Comparison of ENCODE assay signal across 8 mouse cellular contexts in genomic region chr15:81937098-81937972, GRCm38 (mm10). TPM values are rescaled to one million over a fixed set of nuclear protein-coding genes. Genes with fewer than 3 reads are reported as not detected.
A peak's percentile ranks its signal among the peaks of the same experiment; 100 is the strongest.
DNase-seq lines count a peak whose midpoint lies in the region; ATAC-seq and TF ChIP-seq lines count a peak whose summit lies in the region.

No protein-coding gene starts in this region.

- intact Hi-C loops in heart, postnatal 10 days (cut with DNase I): no loop called here

- no peaks in the 10 kb centered on the region for H3K9me3 ChIP-seq in E14TG2a.4 (ENCODE audit: low read length)
- H3K9me3 ChIP-seq in embryonic facial prominence, embryonic 15.5 days (replicated peaks): no peaks in the 10 kb centered on the region
- H3K9me3 ChIP-seq in midbrain, embryonic 12.5 days: no peaks in the 10 kb centered on the region

- H3K4me1 ChIP-seq in E14TG2a.4 (replicated peaks; ENCODE audit: low read depth, low read length): peaks cover 49% of the 10 kb centered on the region
- H3K4me1 ChIP-seq in embryonic facial prominence, embryonic 15.5 days: peaks cover 30% of the 10 kb centered on the region
- H3K4me1 ChIP-seq in midbrain, embryonic 12.5 days: peaks cover 29% of the 10 kb centered on the region

- DNase-seq in adrenal gland, adult 8-10 months: peak; percentile 54
- DNase-seq in heart, postnatal 10 days: peak; percentile 62 to 70
- peak; percentile 77 to 81 for DNase-seq in left cerebral cortex, adult 18-20 months (ENCODE audit: low spot score in 2 of 2)
- DNase-seq in spleen, postnatal 36 days (ENCODE audit: low spot score in 2 of 2): no peak
- no peak for DNase-seq in natural killer cell, adult 2 months (ENCODE audit: low spot score in 2 of 2)

- no peak for ATAC-seq in embryonic facial prominence, embryonic 15.5 days (ENCODE audit: insufficient number of reproducible peaks, low FRiP score, low TSS enrichment, low read depth)
- 0 out of 2 replicates have a peak, but pooled peaks have one; percentile 10 for ATAC-seq in midbrain, embryonic 12.5 days (ENCODE audit: low FRiP score, low read depth)

- peak overlapping the region; percentile 65 for H3K4me3 ChIP-seq in E14TG2a.4 (replicated peaks; ENCODE audit: low read length)
- H3K4me3 ChIP-seq in embryonic facial prominence, embryonic 15.5 days (replicated peaks): peak overlapping the region; percentile 51
- H3K4me3 ChIP-seq in midbrain, embryonic 12.5 days: peak overlapping the region; percentile 50

- TF ChIP-seq CTCF in E14TG2a.4 (conservative IDR thresholded peaks at IDR 0.05; ENCODE audit: low read length): no peak

- H3K9ac ChIP-seq in embryonic facial prominence, embryonic 15.5 days: peak overlapping the region; percentile 39
- H3K9ac ChIP-seq in midbrain, embryonic 12.5 days (replicated peaks): peak overlapping the region; percentile 61

- H3K4me2 ChIP-seq in embryonic facial prominence, embryonic 15.5 days (replicated peaks): peak overlapping the region; percentile 83
- H3K4me2 ChIP-seq in midbrain, embryonic 12.5 days (replicated peaks): peak overlapping the region; percentile 61

- H3K27me3 ChIP-seq in E14TG2a.4 (ENCODE audit: insufficient read depth, low read length): peaks cover 27% of the 10 kb centered on the region
- no peaks in the 10 kb centered on the region for H3K27me3 ChIP-seq in embryonic facial prominence, embryonic 15.5 days
- peaks cover 19% of the 10 kb centered on the region for H3K27me3 ChIP-seq in midbrain, embryonic 12.5 days

- WGBS in embryonic facial prominence, embryonic 15.5 days: 9% methylated on average over 19 of the region's 19 CpGs
- whole genome bisulfite sequencing in midbrain, embryonic 12.5 days: 14% methylated on average over 19 of the region's 19 CpGs

- no peaks in the 10 kb centered on the region for H3K36me3 ChIP-seq in E14TG2a.4 (ENCODE audit: insufficient read depth, low read length)
- no peaks in the 10 kb centered on the region for H3K36me3 ChIP-seq in embryonic facial prominence, embryonic 15.5 days
- H3K36me3 ChIP-seq in midbrain, embryonic 12.5 days: no peaks in the 10 kb centered on the region

- peak overlapping the region; percentile 74 for H3K27ac ChIP-seq in embryonic facial prominence, embryonic 15.5 days (replicated peaks)
- H3K27ac ChIP-seq in midbrain, embryonic 12.5 days (replicated peaks): peak overlapping the region; percentile 75

RNA-seq across cellular contexts. Expression of gene Csdc2, which starts 0.8 kb away (rescaled TPM):
- total RNA-seq in adrenal gland, adult 8-10 months (2022): 10 to 100 TPM in 2 of 4 experiments, 1 to 10 TPM in 2; 8.6 to 33.7 (median 19.6) TPM
- polyA plus RNA-seq in embryonic facial prominence, embryonic 15.5 days (2015; fragmentation: Nextera tagmentation; extraction: Ambion mirVana): 17.5 and 19.3 TPM in 2 replicates
- 10 to 100 TPM in 1 of 2 experiments, 1 to 10 TPM in 1; 7.8 to 19.8 TPM for total RNA-seq in heart, postnatal 10 days (2021)
- total RNA-seq in left cerebral cortex, adult 18-20 months (2021): 10 to 100 TPM; 80.7 to 90.7 TPM
- polyA plus RNA-seq in midbrain, embryonic 12.5 days (2016; fragmentation: Nextera tagmentation; extraction: Ambion mirVana): 38.0 and 40.2 TPM in 2 replicates

RNA-seq across cellular contexts. Expression of gene Polr3h, which starts 11.3 kb away (rescaled TPM):
- total RNA-seq in adrenal gland, adult 8-10 months (2022): 10 to 100 TPM; 27.5 to 39.2 (median 31.5) TPM
- 64.2 and 65.3 TPM in 2 replicates for polyA plus RNA-seq in embryonic facial prominence, embryonic 15.5 days (2015; fragmentation: Nextera tagmentation; extraction: Ambion mirVana)
- 10 to 100 TPM in 1 of 2 experiments, 1 to 10 TPM in 1; 9.7 to 10.0 TPM for total RNA-seq in heart, postnatal 10 days (2021)
- total RNA-seq in left cerebral cortex, adult 18-20 months (2021): 10 to 100 TPM; 50.9 to 52.1 TPM
- 60.8 and 71.6 TPM in 2 replicates for polyA plus RNA-seq in midbrain, embryonic 12.5 days (2016; fragmentation: Nextera tagmentation; extraction: Ambion mirVana)

RNA-seq across cellular contexts. Expression of gene Pmm1, which starts 23.4 kb away (rescaled TPM):
- 100 to 1,000 TPM in 2 of 4 experiments, 10 to 100 TPM in 2; 71.1 to 132 (median 86.3) TPM for total RNA-seq in adrenal gland, adult 8-10 months (2022)
- 35.9 and 39.6 TPM in 2 replicates for polyA plus RNA-seq in embryonic facial prominence, embryonic 15.5 days (2015; fragmentation: Nextera tagmentation; extraction: Ambion mirVana)
- total RNA-seq in heart, postnatal 10 days (2021): 10 to 100 TPM; 22.0 to 31.4 TPM
- total RNA-seq in left cerebral cortex, adult 18-20 months (2021): 100 to 1,000 TPM; 201 TPM
- 26.6 and 30.4 TPM in 2 replicates for polyA plus RNA-seq in midbrain, embryonic 12.5 days (2016; fragmentation: Nextera tagmentation; extraction: Ambion mirVana)

RNA-seq across cellular contexts. Expression of gene 1700029P11Rik, which starts 43.0 kb away (rescaled TPM):
- total RNA-seq in adrenal gland, adult 8-10 months (2022): not detected
- polyA plus RNA-seq in embryonic facial prominence, embryonic 15.5 days (2015; fragmentation: Nextera tagmentation; extraction: Ambion mirVana): not detected in 2 replicates
- total RNA-seq in heart, postnatal 10 days (2021): not detected
- total RNA-seq in left cerebral cortex, adult 18-20 months (2021): not detected
- polyA plus RNA-seq in midbrain, embryonic 12.5 days (2016; fragmentation: Nextera tagmentation; extraction: Ambion mirVana): not detected in 2 replicates

RNA-seq across cellular contexts. Expression of gene Xrcc6, which starts 50.3 kb away (rescaled TPM):
- total RNA-seq in adrenal gland, adult 8-10 months (2022): 10 to 100 TPM; 64.2 to 93.2 (median 75.4) TPM
- 75.5 and 82.1 TPM in 2 replicates for polyA plus RNA-seq in embryonic facial prominence, embryonic 15.5 days (2015; fragmentation: Nextera tagmentation; extraction: Ambion mirVana)
- 10 to 100 TPM; 22.6 to 29.3 TPM for total RNA-seq in heart, postnatal 10 days (2021)
- total RNA-seq in left cerebral cortex, adult 18-20 months (2021): 10 to 100 TPM; 19.9 to 22.2 TPM
- 50.2 and 50.5 TPM in 2 replicates for polyA plus RNA-seq in midbrain, embryonic 12.5 days (2016; fragmentation: Nextera tagmentation; extraction: Ambion mirVana)

Comparison
In these comparisons a context has a peak if more than half of its experiments do, and no peak if none do; other contexts are left out.
1. DNase-seq: peak in adrenal gland, adult 8-10 months (single experiment), heart, postnatal 10 days (2 of 2) and left cerebral cortex, adult 18-20 months (2 of 2); none in spleen, postnatal 36 days (0 of 2) and natural killer cell, adult 2 months (0 of 2).
2. Peak in every context shown above with its lines, with median percentiles within 50 percentile points of each other: H3K4me3 ChIP-seq.